27 mouse cellular contexts compared by ENCODE assay signal in genomic region chr11:71765335-71765734, GRCm38 (mm10). TPM values are rescaled to one million over a fixed set of nuclear protein-coding genes. Genes with fewer than 3 reads are reported as not detected.
DNase-seq lines count a peak whose midpoint lies in the region; ATAC-seq and TF ChIP-seq lines count a peak whose summit lies in the region.
"Had no signal": no experiment of that assay in that cellular context is flagged by ENCODE, and none has a peak within 500 bp of the region (broad histone marks: within the 10 kb centered on the region; RNA-seq: fewer than 3 reads in every experiment).

No protein-coding gene starts in this region.

- TF ChIP-seq CTCF in heart, adult 2 months (IDR thresholded peaks at IDR 0.05), result no peak

- peak overlapping the region; percentile 47 for H3K27ac ChIP-seq in heart, adult 2 months
- peak overlapping the region; percentile 52 for H3K27ac ChIP-seq in midbrain, embryonic 10.5 days (replicated peaks)
- no peak overlapping the region for H3K27ac ChIP-seq in midbrain, embryonic 16.5 days (ENCODE audit: low read length)
- H3K27ac ChIP-seq: embryonic facial prominence, embryonic 12.5 days; embryonic facial prominence, embryonic 15.5 days; forebrain, embryonic 12.5 days had no signal

- no peak for DNase-seq in heart, adult 2 months
- DNase-seq in heart, postnatal 4 days, result no peak
- no peak for DNase-seq in midbrain, embryonic 10.5 days (ENCODE audit: low spot score)
- DNase-seq in R1 (ENCODE audit: low read depth, low spot score), result peak; percentile 76
- DNase-seq in yolk sac, embryonic 10.5 days (ENCODE audit: low spot score), result no peak
- DNase-seq in retina, embryonic 14.5 days (ENCODE audit: low spot score), result no peak
- DNase-seq: adrenal gland, adult 8-10 months; adrenal gland, postnatal 25 days; B cell, adult 2 months; cerebellum, adult 11-12 months; cerebellum, adult 9-10 months; cerebellum, postnatal 14 days; gastrocnemius, postnatal 10 days; gastrocnemius, postnatal 36 days had no signal

- H3K9ac ChIP-seq in heart, adult 2 months (ENCODE audit: low read depth, low read length), result no peak overlapping the region
- H3K9ac ChIP-seq in midbrain, embryonic 16.5 days (ENCODE audit: low read depth, low read length), result no peak overlapping the region
- H3K9ac ChIP-seq: embryonic facial prominence, embryonic 12.5 days; embryonic facial prominence, embryonic 15.5 days; forebrain, embryonic 12.5 days; hindbrain, embryonic 14.5 days had no signal

- no peaks in the 10 kb centered on the region for H3K79me2 ChIP-seq in heart, adult 2 months (replicated peaks; ENCODE audit: control insufficient read depth, insufficient read depth, low read length)

- peaks cover 4% of the 10 kb centered on the region for H3K36me3 ChIP-seq in heart, adult 2 months (ENCODE audit: control insufficient read depth, insufficient read depth, low read length)
- H3K36me3 ChIP-seq in midbrain, embryonic 10.5 days, result peaks cover 77% of the 10 kb centered on the region
- peaks cover 12% of the 10 kb centered on the region for H3K36me3 ChIP-seq in midbrain, embryonic 16.5 days (ENCODE audit: control insufficient read depth, insufficient read depth, low read length)
- H3K36me3 ChIP-seq: embryonic facial prominence, embryonic 12.5 days; embryonic facial prominence, embryonic 15.5 days; G1E had no signal

- TF ChIP-seq POLR2A in heart, adult 2 months (IDR thresholded peaks at IDR 0.05; ENCODE audit: insufficient read depth, low read depth, low read length), result no peak

- H3K4me2 ChIP-seq in midbrain, embryonic 16.5 days (ENCODE audit: low read length), result no peak overlapping the region
- H3K4me2 ChIP-seq: embryonic facial prominence, embryonic 12.5 days; embryonic facial prominence, embryonic 15.5 days; forebrain, embryonic 12.5 days; heart, embryonic 11.5 days; hindbrain, embryonic 14.5 days had no signal

- no peak for TF ChIP-seq EP300 in heart, adult 2 months (IDR thresholded peaks at IDR 0.05; ENCODE audit: insufficient read depth, low read depth, low read length)

- peaks cover 13% of the 10 kb centered on the region for H3K4me1 ChIP-seq in heart, adult 2 months (ENCODE audit: control insufficient read depth, insufficient read depth, low read length)
- H3K4me1 ChIP-seq in midbrain, embryonic 10.5 days, result peaks cover 60% of the 10 kb centered on the region
- peaks cover 6% of the 10 kb centered on the region; the same call in 1 of the 2 replicates for H3K4me1 ChIP-seq in midbrain, embryonic 16.5 days (ENCODE audit: control insufficient read depth, insufficient read depth, low read length)
- H3K4me1 ChIP-seq: embryonic facial prominence, embryonic 12.5 days; embryonic facial prominence, embryonic 15.5 days had no signal

- H3K9me3 ChIP-seq in midbrain, embryonic 10.5 days (replicated peaks), result no peaks in the 10 kb centered on the region
- H3K9me3 ChIP-seq in midbrain, embryonic 16.5 days (replicated peaks; ENCODE audit: control insufficient read depth, low read length, poor library complexity, severe bottlenecking), result no peaks in the 10 kb centered on the region
- H3K9me3 ChIP-seq: embryonic facial prominence, embryonic 12.5 days; embryonic facial prominence, embryonic 15.5 days; forebrain, embryonic 12.5 days had no signal

- 54% methylated on average over 6 of the region's 6 CpGs for WGBS in heart, adult 2 months
- WGBS in midbrain, embryonic 10.5 days, result 70% methylated on average over 6 of the region's 6 CpGs
- 63% methylated on average over 6 of the region's 6 CpGs for WGBS in midbrain, embryonic 16.5 days

- no peak for ATAC-seq in midbrain, embryonic 16.5 days
- ATAC-seq: activated CD4-positive, CD25-positive, alpha-beta regulatory T cell, adult 4 months; forebrain, embryonic 16.5 days; intestine, postnatal 0 days; Patski had no signal

- intact Hi-C loops in heart, adult 2 months (cut with DNase I), result no loop called here

- H3K27me3 ChIP-seq in heart, adult 2 months (ENCODE audit: control insufficient read depth, insufficient read depth, low read length), result no peaks in the 10 kb centered on the region
- no peaks in the 10 kb centered on the region for H3K27me3 ChIP-seq in midbrain, embryonic 10.5 days (ENCODE audit: low read depth, poor library complexity, severe bottlenecking)
- no peaks in the 10 kb centered on the region for H3K27me3 ChIP-seq in midbrain, embryonic 16.5 days (ENCODE audit: control insufficient read depth, insufficient read depth, low read depth, low read length)
- H3K27me3 ChIP-seq: embryonic facial prominence, embryonic 12.5 days; embryonic facial prominence, embryonic 15.5 days; forebrain, embryonic 12.5 days; Patski had no signal

- H3K4me3 ChIP-seq in heart, adult 2 months, result no peak overlapping the region
- H3K4me3 ChIP-seq in midbrain, embryonic 10.5 days, result no peak overlapping the region
- H3K4me3 ChIP-seq in midbrain, embryonic 16.5 days (ENCODE audit: low read depth, low read length), result no peak overlapping the region
- H3K4me3 ChIP-seq: embryonic facial prominence, embryonic 12.5 days; embryonic facial prominence, embryonic 15.5 days; forebrain, embryonic 12.5 days had no signal

RNA-seq across cellular contexts. Expression of gene Wscd1, which starts 15.6 kb away (rescaled TPM):
- total RNA-seq in heart, adult 2 months (2021), result 10 to 100 TPM in 1 of 2 experiments, 1 to 10 TPM in 1; 7.3 to 10.2 TPM
- 6.8 and 9.1 TPM in 2 replicates for polyA plus RNA-seq in heart, adult 2 months (2012; rRNA removed)
- 1 to 10 TPM; 9.6 TPM for total RNA-seq in heart, postnatal 4 days (2021)
- polyA plus RNA-seq in midbrain, embryonic 10.5 days (2016; fragmentation: Nextera tagmentation; extraction: Ambion mirVana), result 61.5 and 86.9 TPM in 2 replicates
- polyA plus RNA-seq in midbrain, embryonic 16.5 days (2015; fragmentation: Nextera tagmentation; extraction: Ambion mirVana), result 75.3 and 86.3 TPM in 2 replicates
- total RNA-seq: CH12.LX; granulocyte monocyte progenitor cell, adult 5-6 weeks had no signal
- polyA plus RNA-seq: activated CD4-positive, CD25-positive, alpha-beta regulatory T cell, adult 4 months; G1E had no signal
